ENCODE assay signal across 14 mouse cellular contexts in the genomic region with DNA sequence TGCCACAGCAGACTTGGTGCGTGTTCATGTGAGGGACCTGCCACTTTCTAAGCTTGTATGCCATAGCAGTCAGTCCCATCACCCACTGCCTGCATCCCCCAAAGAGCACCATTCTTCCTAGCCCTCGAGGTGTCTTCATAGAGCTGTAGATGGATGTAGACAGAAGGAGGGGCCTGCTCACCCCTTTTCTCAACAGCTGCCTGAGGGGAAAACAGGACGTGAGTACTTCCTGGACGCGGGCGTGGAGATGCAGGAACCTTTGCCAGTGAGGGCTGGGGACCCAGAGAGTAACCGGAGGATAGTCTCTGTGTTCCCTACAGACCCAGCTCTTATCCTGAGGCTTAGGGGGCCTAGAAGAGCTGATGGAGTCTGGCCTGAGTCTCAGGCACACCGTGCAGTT. TPM values are rescaled to one million over a fixed set of nuclear protein-coding genes. Genes with fewer than 3 reads are reported as not detected.
DNase-seq lines count a peak whose midpoint lies in the region; ATAC-seq and TF ChIP-seq lines count a peak whose summit lies in the region.
"Had no signal": no experiment of that assay in that cellular context is flagged by ENCODE, and none has a peak within 500 bp of the region (broad histone marks: within the 10 kb centered on the region; RNA-seq: fewer than 3 reads in every experiment).

No protein-coding gene starts in this region.

- no peak for ATAC-seq in kidney, embryonic 14.5 days (ENCODE audit: low FRiP score, low TSS enrichment)
- ATAC-seq: hindbrain, embryonic 16.5 days had no signal

- no peak for TF ChIP-seq CTCF in E14TG2a.4 (conservative IDR thresholded peaks at IDR 0.05; ENCODE audit: low read length)

- WGBS in kidney, embryonic 14.5 days = 66% methylated on average over 8 of the region's 8 CpGs

- H3K27me3 ChIP-seq in kidney, embryonic 14.5 days (ENCODE audit: control insufficient read depth, insufficient read depth, low read length) = no peaks in the 10 kb centered on the region; the same call in none of the 2 replicates
- peaks cover 57% of the 10 kb centered on the region for H3K27me3 ChIP-seq in E14TG2a.4 (ENCODE audit: insufficient read depth, low read length)

- H3K4me3 ChIP-seq in kidney, embryonic 14.5 days (ENCODE audit: low read length) = no peak overlapping the region
- 0 out of 2 replicates have a peak overlapping the region, but pooled peaks have one; percentile 3 for H3K4me3 ChIP-seq in E14TG2a.4 (replicated peaks; ENCODE audit: low read length)
- H3K4me3 ChIP-seq: lung, embryonic 15.5 days had no signal

- peak; percentile 38 for DNase-seq in kidney, adult 11 months
- DNase-seq in CD4-positive, CD25-positive, alpha-beta regulatory T cell, adult 2 months (ENCODE audit: low read depth, low spot score) = peak; percentile 60
- peak; percentile 44 to 70 for DNase-seq in kidney, postnatal 25 days
- no peak for DNase-seq in frontal cortex, adult 2 months (ENCODE audit: extremely low spot score in 1 of 2, low spot score in 1 of 2)
- DNase-seq in layer of hippocampus, adult 18-20 months (ENCODE audit: low spot score in 2 of 2) = no peak
- DNase-seq: adrenal gland, adult 8-10 months; cerebellum, adult 2 months; gastrocnemius, postnatal 10 days had no signal

- no peak overlapping the region for H3K4me2 ChIP-seq in kidney, embryonic 14.5 days (replicated peaks; ENCODE audit: low read depth, low read length)
- H3K4me2 ChIP-seq: lung, embryonic 15.5 days had no signal

- H3K9me3 ChIP-seq in kidney, embryonic 14.5 days (ENCODE audit: control insufficient read depth, low read length) = no peaks in the 10 kb centered on the region
- 0 out of 2 replicates have a peak, but pooled peaks cover 6% of the 10 kb centered on the region for H3K9me3 ChIP-seq in E14TG2a.4 (ENCODE audit: low read length)
- H3K9me3 ChIP-seq: G1E; lung, embryonic 15.5 days had no signal

- H3K36me3 ChIP-seq in kidney, embryonic 14.5 days (ENCODE audit: control insufficient read depth, insufficient read depth, low read length) = no peaks in the 10 kb centered on the region
- H3K36me3 ChIP-seq in E14TG2a.4 (ENCODE audit: insufficient read depth, low read length) = no peaks in the 10 kb centered on the region
- H3K36me3 ChIP-seq: G1E; lung, embryonic 15.5 days had no signal

- no peak overlapping the region for H3K27ac ChIP-seq in kidney, embryonic 14.5 days (ENCODE audit: low read depth, low read length)
- H3K27ac ChIP-seq: lung, embryonic 15.5 days had no signal

- H3K4me1 ChIP-seq in kidney, embryonic 14.5 days (ENCODE audit: control insufficient read depth, insufficient read depth, low read length) = peaks cover 13% of the 10 kb centered on the region
- peaks cover 40% of the 10 kb centered on the region for H3K4me1 ChIP-seq in E14TG2a.4 (replicated peaks; ENCODE audit: low read depth, low read length)

- no peak overlapping the region for H3K9ac ChIP-seq in kidney, embryonic 14.5 days (ENCODE audit: low read depth, low read length)
- H3K9ac ChIP-seq: lung, embryonic 15.5 days had no signal

RNA-seq across cellular contexts. Expression of gene Pde2a, which starts 36.3 kb away (rescaled TPM):
- 11.0 and 16.4 TPM in 2 replicates for polyA plus RNA-seq in kidney, embryonic 14.5 days (2014; fragmentation: Nextera tagmentation; extraction: Ambion mirVana)
- 186 and 189 TPM in 2 replicates for polyA plus RNA-seq in frontal cortex, adult 2 months (2012; rRNA removed)
- 100 to 1,000 TPM; 327 to 333 TPM for total RNA-seq in layer of hippocampus, adult 18-20 months (2021)
- polyA plus RNA-seq: G1E had no signal

RNA-seq across cellular contexts. Expression of gene Gm45837, which starts 47.1 kb away (rescaled TPM):
- 10.2 and 13.2 TPM in 2 replicates for polyA plus RNA-seq in kidney, embryonic 14.5 days (2014; fragmentation: Nextera tagmentation; extraction: Ambion mirVana)
- polyA plus RNA-seq in frontal cortex, adult 2 months (2012; rRNA removed) = 1.5 and 2.3 TPM in 2 replicates
- total RNA-seq in layer of hippocampus, adult 18-20 months (2021) = 1 to 10 TPM in 1 of 2 experiments, not detected in 1; 2.0 TPM
- total RNA-seq: G1E had no signal
- polyA plus RNA-seq: testis, adult 2 months had no signal

Comparison
In these comparisons a context has a peak if more than half of its experiments do, and no peak if none do; other contexts are left out.
1. DNase-seq: peak in kidney, adult 11 months (single experiment), CD4-positive, CD25-positive, alpha-beta regulatory T cell, adult 2 months (single experiment) and kidney, postnatal 25 days (2 of 2); none in frontal cortex, adult 2 months (0 of 2) and layer of hippocampus, adult 18-20 months (0 of 2).
2. RNA of gene Pde2a, which starts 36.3 kb away (polyA plus RNA-seq): 186 to 189 TPM in frontal cortex, adult 2 months; 11.0 to 16.4 TPM in kidney, embryonic 14.5 days; every median in the first group is over 10 times any median in the second.